Mouse (Mus musculus) liver, embryonic 13.5 days (tissue): ENCODE measurements around the gene Fdxr. TPM values are rescaled to one million over a fixed set of nuclear protein-coding genes. Genes with fewer than 3 reads are reported as not detected.

Source experiments
- ATAC-seq: fragments of 200-750 bp; cut with Nextera tagmentation; 2 replicates; pipeline ENCODE4 v1.8.0; 2017; ENCODE audit warnings: low read depth, mild to moderate bottlenecking, moderate number of reproducible peaks, moderate library complexity
- DNase-seq: peaks from one replicate; pipeline ENCODE4 v3.0.0; 2022
- H3K27ac ChIP-seq: fragments of 300-500 bp; sonication (generic); 2 replicates; pipeline ENCODE4 v1.5.1; 2015; ENCODE audit warnings: moderate library complexity, mild to moderate bottlenecking, inconsistent platforms
- H3K27me3 ChIP-seq: fragments of 300-500 bp; sonication (generic); 2 replicates; pipeline ENCODE4 v1.6.1; 2015; ENCODE audit warnings: mild to moderate bottlenecking, inconsistent platforms
- H3K36me3 ChIP-seq: fragments of 300-500 bp; sonication (generic); 2 replicates; pipeline ENCODE4 v1.6.1; 2015; ENCODE audit warnings: mild to moderate bottlenecking, inconsistent platforms
- H3K4me1 ChIP-seq: fragments of 300-500 bp; sonication (generic); replicated peaks from 2 replicates; pipeline ENCODE4 v1.6.1; 2015; ENCODE audit warnings: inconsistent platforms
- H3K4me2 ChIP-seq: fragments of 300-500 bp; sonication (generic); 2 replicates; pipeline ENCODE4 v1.6.1; 2015; ENCODE audit warnings: inconsistent platforms, mild to moderate bottlenecking, moderate library complexity
- H3K4me3 ChIP-seq: fragments of 300-500 bp; sonication (generic); replicated peaks from 2 replicates; pipeline ENCODE4 v1.5.1; 2015; ENCODE audit warnings: mild to moderate bottlenecking, inconsistent platforms
- H3K9ac ChIP-seq: fragments of 300-500 bp; sonication (generic); 2 replicates; pipeline ENCODE4 v1.6.1; 2015; ENCODE audit warnings: mild to moderate bottlenecking, inconsistent platforms
- H3K9me3 ChIP-seq: fragments of 300-500 bp; sonication (generic); replicated peaks from 2 replicates; pipeline ENCODE4 v1.6.1; 2016; ENCODE audit warnings: inconsistent platforms
- WGBS: fragments of 180-500 bp; shearing (Covaris S2); methylation state at CpG from one replicate; pipeline ENCODE4 v1.1.7; 2015; ENCODE audit not compliant: insufficient replicate concordance; 5-methylcytosine and 5-hydroxymethylcytosine counted together
- polyA plus RNA-seq: library from polyadenylated mRNA; unstranded; fragments of >200 nt; fragmentation: Nextera tagmentation; extraction: Ambion mirVana; gene quantifications from 2 replicates; pipeline ENCODE4 v1.2.1, GENCODE M21; 2015

Fdxr gene
- polyA plus RNA-seq, 1 experiment from 2014 or later = 16.3 TPM

- no peaks in the 10 kb centered on the region for H3K9me3 ChIP-seq
- H3K27me3 ChIP-seq = peaks cover 36% of the 10 kb centered on the region
- DNase-seq = no peak
- H3K4me3 ChIP-seq = no peak overlapping the region
- no peaks in the 10 kb centered on the region for H3K36me3 ChIP-seq
- H3K9ac ChIP-seq = no peak overlapping the region
- no peak for ATAC-seq
- no peak overlapping the region for H3K4me2 ChIP-seq
- WGBS = 64% methylated on average over 2 of the region's 2 CpGs
- no peak overlapping the region for H3K27ac ChIP-seq
- peaks cover 9% of the 10 kb centered on the region; the same call in 1 of the 2 replicates for H3K4me1 ChIP-seq
These were observed 24.5 kb upstream of the Fdxr start for GRCm38 (mm10) chr11:115301351-115301750.

DNA sequence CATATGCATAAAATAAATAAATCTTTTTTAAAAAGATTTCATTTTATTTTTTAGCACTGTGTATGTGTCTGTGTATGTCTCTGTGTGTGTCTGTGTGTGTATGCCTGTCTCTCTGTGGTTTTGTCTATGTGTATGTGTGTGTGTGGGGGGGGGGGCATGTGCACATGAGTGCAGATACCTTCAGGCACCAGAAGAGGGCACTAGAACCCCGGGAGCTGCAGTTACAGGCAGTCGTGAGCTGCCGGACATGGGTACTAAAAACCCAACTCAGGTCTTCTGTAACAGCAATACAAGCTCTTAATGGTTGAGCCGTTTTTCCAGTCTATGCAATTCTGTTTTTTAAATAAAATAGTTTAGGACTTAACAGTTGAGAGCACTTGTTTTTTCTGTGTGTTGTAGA is 23.9 kb upstream of the Fdxr start:
- ATAC-seq (no peak), DNase-seq (no peak)
- no peak overlapping the region for H3K4me3 ChIP-seq
- peaks cover 42% of the 10 kb centered on the region for H3K27me3 ChIP-seq
- 72% methylated on average over 4 of the region's 4 CpGs for WGBS
- no peak overlapping the region for H3K9ac ChIP-seq
- H3K4me1 ChIP-seq = peaks cover 6% of the 10 kb centered on the region; the same call in 1 of the 2 replicates
- H3K27ac ChIP-seq = no peak overlapping the region
- no peaks in the 10 kb centered on the region for H3K36me3 ChIP-seq
- H3K4me2 ChIP-seq = no peak overlapping the region
- H3K9me3 ChIP-seq = no peaks in the 10 kb centered on the region

- Histone ChIP-seq H3K9ac (no peak overlapping the region), H3K27ac (no peak overlapping the region), H3K36me3 (peaks cover 4% of the 10 kb centered on the region; the same call in 1 of the 2 replicates), H3K4me3 (no peak overlapping the region), H3K27me3 (peaks cover 38% of the 10 kb centered on the region), H3K4me1 (peaks cover 11% of the 10 kb centered on the region; the same call in 1 of the 2 replicates), H3K4me2 (no peak overlapping the region), H3K9me3 (no peaks in the 10 kb centered on the region)
- DNase-seq (no peak), ATAC-seq (no peak)
- 50% methylated on average over 8 of the region's 8 CpGs for WGBS
These were observed 21.3 kb upstream of the Fdxr start for GRCm38 (mm10) chr11:115298160-115298559.

GRCm38 (mm10) chr11:115297214-115297826 is 20.5 kb upstream of the Fdxr start, which contains the start of gene Fads6:
Gene Fads6, minus strand, starts transcription at chr11:115297663.
- H3K4me2 ChIP-seq = peak within 1 kb of the TSS; percentile 56
- DNase-seq (peak; percentile 22), ATAC-seq (peak; percentile 64)
- H3K9me3 ChIP-seq = no peaks in the 10 kb centered on the region
- H3K27me3 ChIP-seq = peaks cover 38% of the 10 kb centered on the region
- peak within 1 kb of the TSS; percentile 48 for H3K4me3 ChIP-seq
- H3K27ac ChIP-seq = peak within 1 kb of the TSS; percentile 39
- H3K4me1 ChIP-seq = peaks cover 13% of the 10 kb centered on the region; the same call in 1 of the 2 replicates
- WGBS = 1% methylated on average over 44 of the region's 44 CpGs
- peaks cover 4% of the 10 kb centered on the region; the same call in 1 of the 2 replicates for H3K36me3 ChIP-seq
- H3K9ac ChIP-seq = peak within 1 kb of the TSS; percentile 58

DNA sequence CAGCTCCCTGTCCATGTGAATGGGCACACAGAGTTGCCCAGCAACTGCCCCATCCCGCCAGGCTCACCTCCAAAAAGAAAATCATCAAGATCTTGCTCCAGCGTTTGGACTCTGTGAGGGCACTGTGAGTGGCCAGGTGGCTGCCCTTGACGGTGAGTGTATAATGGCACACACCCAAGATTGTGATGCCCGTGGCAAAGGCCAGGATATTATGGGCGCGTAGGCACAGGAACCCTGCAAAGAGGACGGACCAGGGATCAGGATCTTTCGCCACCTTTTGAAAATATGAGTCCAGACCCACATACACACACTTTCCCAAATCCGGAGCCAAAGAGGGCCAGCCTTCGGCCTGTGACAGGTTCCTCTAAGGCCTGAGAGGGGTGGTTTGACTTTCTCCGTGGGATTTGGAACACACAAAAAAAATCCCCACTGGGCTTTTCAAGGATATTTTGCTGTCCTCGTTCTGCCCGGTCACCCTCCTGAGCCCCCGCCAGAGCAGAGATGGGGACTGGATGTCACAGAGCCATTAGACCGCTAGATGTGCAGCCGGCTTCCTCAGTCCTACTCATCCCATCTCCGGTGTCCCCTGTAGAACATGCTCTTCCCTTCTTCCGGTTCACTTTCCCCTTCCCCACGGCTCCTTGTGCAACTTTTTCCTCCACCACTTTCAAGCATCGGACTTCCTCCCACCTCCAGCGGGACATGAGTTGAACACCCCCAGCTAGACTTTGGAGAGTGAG is 19.8 kb upstream of the Fdxr start:
- ATAC-seq = no peak
- peak overlapping the region; percentile 48 for H3K4me3 ChIP-seq
- H3K9me3 ChIP-seq = no peaks in the 10 kb centered on the region
- H3K4me2 ChIP-seq = peak overlapping the region; percentile 56
- DNase-seq = no peak
- peak overlapping the region; percentile 39 for H3K27ac ChIP-seq
- 51% methylated on average over 21 of the region's 21 CpGs for WGBS
- H3K4me1 ChIP-seq = peaks cover 19% of the 10 kb centered on the region; the same call in 1 of the 2 replicates
- peak overlapping the region; percentile 58 for H3K9ac ChIP-seq
- peaks cover 4% of the 10 kb centered on the region; the same call in 1 of the 2 replicates for H3K36me3 ChIP-seq
- H3K27me3 ChIP-seq = peaks cover 38% of the 10 kb centered on the region

GRCm38 (mm10) chr11:115295939-115296338 is 19.1 kb upstream of the Fdxr start:
- Histone ChIP-seq H3K9ac (no peak overlapping the region), H3K4me3 (peak overlapping the region; percentile 48; the same call in 1 of the 2 replicates), H3K4me1 (peaks cover 24% of the 10 kb centered on the region), H3K27me3 (peaks cover 38% of the 10 kb centered on the region), H3K9me3 (no peaks in the 10 kb centered on the region), H3K4me2 (peak overlapping the region; percentile 56), H3K36me3 (peaks cover 4% of the 10 kb centered on the region; the same call in 1 of the 2 replicates), H3K27ac (no peak overlapping the region)
- ATAC-seq = no peak
- 77% methylated on average over 11 of the region's 11 CpGs for whole genome bisulfite sequencing
- DNase-seq = no peak

- Histone ChIP-seq H3K9ac (no peak overlapping the region), H3K9me3 (no peaks in the 10 kb centered on the region), H3K36me3 (peaks cover 4% of the 10 kb centered on the region; the same call in 1 of the 2 replicates), H3K4me2 (0 out of 2 replicates have a peak overlapping the region, but pooled peaks have one; percentile 26), H3K27ac (peak overlapping the region; percentile 78), H3K4me1 (peaks cover 30% of the 10 kb centered on the region), H3K27me3 (peaks cover 27% of the 10 kb centered on the region), H3K4me3 (no peak overlapping the region)
- DNase-seq = no peak
- peak; percentile 55 for ATAC-seq
- WGBS = 44% methylated on average over 14 of the region's 14 CpGs
These were observed 16.0 kb upstream of the Fdxr start for GRCm38 (mm10) chr11:115292631-115293375.

GRCm38 (mm10) chr11:115291503-115291902 is 14.7 kb upstream of the Fdxr start:
- no peak overlapping the region for H3K9ac ChIP-seq
- peak overlapping the region; percentile 40 for H3K27ac ChIP-seq
- H3K36me3 ChIP-seq = peaks cover 4% of the 10 kb centered on the region; the same call in 1 of the 2 replicates
- peaks cover 14% of the 10 kb centered on the region for H3K27me3 ChIP-seq
- WGBS = 58% methylated on average over 10 of the region's 10 CpGs
- H3K4me1 ChIP-seq = peaks cover 24% of the 10 kb centered on the region
- no peak overlapping the region for H3K4me3 ChIP-seq
- H3K4me2 ChIP-seq = no peak overlapping the region
- DNase-seq (no peak), ATAC-seq (no peak)
- no peaks in the 10 kb centered on the region for H3K9me3 ChIP-seq

DNA sequence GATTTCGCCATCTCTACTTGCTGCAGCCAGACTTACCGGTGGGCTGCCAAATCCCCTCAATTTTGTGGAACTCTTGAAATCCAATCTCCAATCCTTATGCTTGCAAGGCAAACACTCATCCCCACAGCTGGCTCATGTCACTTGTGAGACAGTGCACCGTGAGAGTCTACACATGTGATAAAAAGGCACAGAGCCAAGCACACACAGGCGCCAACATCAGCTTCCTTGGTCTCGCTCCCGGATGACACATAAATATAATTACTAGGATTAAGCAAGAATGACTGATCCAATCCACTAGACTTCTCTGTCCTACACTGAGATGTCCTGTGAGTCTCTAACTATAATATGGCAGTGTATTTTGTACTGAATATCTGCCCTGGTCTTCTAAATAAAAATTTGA is 14.1 kb upstream of the Fdxr start:
- no peak overlapping the region for H3K9ac ChIP-seq
- H3K27me3 ChIP-seq = peaks cover 8% of the 10 kb centered on the region; the same call in 1 of the 2 replicates
- peaks cover 4% of the 10 kb centered on the region; the same call in 1 of the 2 replicates for H3K36me3 ChIP-seq
- no peak overlapping the region for H3K4me3 ChIP-seq
- WGBS = 72% methylated on average over 6 of the region's 6 CpGs
- peaks cover 24% of the 10 kb centered on the region for H3K4me1 ChIP-seq
- no peaks in the 10 kb centered on the region for H3K9me3 ChIP-seq
- no peak overlapping the region for H3K4me2 ChIP-seq
- peak overlapping the region; percentile 40; the same call in 1 of the 2 replicates for H3K27ac ChIP-seq
- DNase-seq = no peak
- no peak for ATAC-seq

DNA sequence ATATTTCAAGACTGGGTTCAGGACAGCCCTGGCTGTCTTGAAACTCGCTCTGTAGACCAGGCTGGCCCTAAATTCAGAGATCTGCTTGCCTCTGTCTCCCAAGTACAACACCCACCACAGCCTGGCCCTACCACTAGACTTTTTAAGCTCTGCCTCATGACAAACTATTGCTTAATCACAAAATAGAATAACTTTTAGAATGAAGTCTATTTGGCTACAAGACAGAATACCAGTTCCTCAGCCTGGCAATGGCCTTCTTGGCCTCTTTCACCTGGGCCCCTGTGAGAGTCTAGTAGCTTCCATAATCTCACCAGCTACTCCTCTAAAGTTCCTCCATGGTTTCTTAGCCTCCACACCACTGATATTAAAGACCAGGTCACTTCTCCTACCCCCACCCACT is 13.5 kb upstream of the Fdxr start:
- ATAC-seq (no peak), DNase-seq (no peak)
- peaks cover 4% of the 10 kb centered on the region; the same call in 1 of the 2 replicates for H3K36me3 ChIP-seq
- no peak overlapping the region for H3K4me3 ChIP-seq
- peaks cover 24% of the 10 kb centered on the region for H3K4me1 ChIP-seq
- H3K27me3 ChIP-seq = 0 out of 2 replicates have a peak, but pooled peaks cover 4% of the 10 kb centered on the region
- 69% methylated on average over 1 of the region's 1 CpGs for WGBS
- H3K9ac ChIP-seq = no peak overlapping the region
- H3K27ac ChIP-seq = no peak overlapping the region
- H3K9me3 ChIP-seq = no peaks in the 10 kb centered on the region
- H3K4me2 ChIP-seq = no peak overlapping the region

DNA sequence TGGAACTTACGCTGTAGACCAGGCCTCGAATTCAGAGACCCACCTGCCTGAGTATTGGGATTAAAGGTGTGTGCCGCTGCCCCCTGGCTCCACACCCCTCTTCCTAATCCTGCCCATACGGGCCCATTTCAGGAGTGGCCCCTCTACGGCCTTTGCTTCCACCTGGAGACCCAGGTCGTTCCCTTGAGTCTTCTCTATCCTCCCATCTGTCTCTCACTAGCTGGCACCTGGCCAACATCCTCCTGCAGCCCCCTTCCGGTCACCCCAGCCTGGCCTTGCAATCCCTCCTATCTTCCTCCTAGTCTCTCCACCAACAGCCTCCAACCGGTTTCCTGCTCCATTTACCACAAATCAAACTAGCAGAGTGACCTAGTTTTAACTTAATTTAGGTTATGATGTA is 13.0 kb upstream of the Fdxr start:
- ATAC-seq = no peak
- DNase-seq = no peak
- 66% methylated on average over 8 of the region's 8 CpGs for WGBS
- Histone ChIP-seq H3K4me3 (no peak overlapping the region), H3K9me3 (no peaks in the 10 kb centered on the region), H3K36me3 (peaks cover 4% of the 10 kb centered on the region; the same call in 1 of the 2 replicates), H3K4me1 (peaks cover 24% of the 10 kb centered on the region), H3K9ac (no peak overlapping the region), H3K27me3 (0 out of 2 replicates have a peak, but pooled peaks cover 4% of the 10 kb centered on the region), H3K4me2 (no peak overlapping the region), H3K27ac (no peak overlapping the region)
